8 mouse cellular contexts compared by ENCODE assay signal in the genomic region with DNA sequence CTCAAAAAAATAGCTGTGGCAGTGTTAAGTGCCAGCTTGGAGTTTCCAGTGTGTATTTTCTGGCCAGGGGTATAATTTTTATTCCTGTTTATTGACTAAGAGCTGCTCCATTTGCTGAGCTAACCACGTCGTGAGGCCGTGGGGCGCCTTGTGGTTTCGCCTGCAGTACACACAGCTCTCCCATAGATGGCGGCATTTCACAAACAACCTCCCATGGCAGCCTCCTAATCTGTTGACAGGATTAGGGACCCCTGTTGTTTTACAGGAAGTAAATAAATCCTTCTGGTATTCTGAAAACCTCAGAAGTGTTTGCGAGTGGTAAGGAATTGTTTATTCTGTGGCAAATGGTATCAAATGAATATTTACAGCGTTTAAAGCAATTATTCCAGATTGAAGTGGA.
DNase-seq lines count a peak whose midpoint lies in the region; ATAC-seq and TF ChIP-seq lines count a peak whose summit lies in the region.

No protein-coding gene starts in this region.

- intact Hi-C loops in left cerebral cortex, adult 2 months (cut with DNase I), result loop anchor here (2.0 to 5.0 kb wide), 3 partner anchors 258 to 1306 kb away; no protein-coding TSS in a partner anchor

- no peaks in the 10 kb centered on the region for H3K9me3 ChIP-seq in heart, embryonic 12.5 days (replicated peaks)
- no peaks in the 10 kb centered on the region for H3K9me3 ChIP-seq in forebrain, embryonic 10.5 days
- no peaks in the 10 kb centered on the region for H3K9me3 ChIP-seq in hindbrain, embryonic 16.5 days (ENCODE audit: control insufficient read depth, low read length)
- H3K9me3 ChIP-seq in midbrain, embryonic 11.5 days (ENCODE audit: control insufficient read depth, low read length), result no peaks in the 10 kb centered on the region
- no peaks in the 10 kb centered on the region for H3K9me3 ChIP-seq in stomach, postnatal 0 days (ENCODE audit: control insufficient read depth, low read length)

- WGBS in heart, embryonic 12.5 days, result 36% methylated on average over 8 of the region's 8 CpGs
- WGBS in forebrain, embryonic 10.5 days, result 27% methylated on average over 8 of the region's 8 CpGs
- 18% methylated on average over 8 of the region's 8 CpGs for WGBS in hindbrain, embryonic 16.5 days
- WGBS in midbrain, embryonic 11.5 days, result 29% methylated on average over 8 of the region's 8 CpGs
- 15% methylated on average over 8 of the region's 8 CpGs for WGBS in stomach, postnatal 0 days

- no peak for TF ChIP-seq POLR2A in brain, embryonic 14.5 days (IDR thresholded peaks at IDR 0.05; ENCODE audit: borderline replicate concordance, extremely low read depth, insufficient read depth, insufficient read length, poor library complexity, severe bottlenecking)

- H3K4me1 ChIP-seq in heart, embryonic 12.5 days (replicated peaks), result no peaks in the 10 kb centered on the region
- no peaks in the 10 kb centered on the region for H3K4me1 ChIP-seq in forebrain, embryonic 10.5 days
- no peaks in the 10 kb centered on the region for H3K4me1 ChIP-seq in hindbrain, embryonic 16.5 days (ENCODE audit: control insufficient read depth, insufficient read depth, low read depth, low read length)
- H3K4me1 ChIP-seq in midbrain, embryonic 11.5 days (ENCODE audit: control insufficient read depth, insufficient read depth, low read length), result no peaks in the 10 kb centered on the region
- no peaks in the 10 kb centered on the region for H3K4me1 ChIP-seq in stomach, postnatal 0 days (replicated peaks; ENCODE audit: control insufficient read depth, insufficient read depth)

- no peak overlapping the region for H3K4me2 ChIP-seq in heart, embryonic 12.5 days
- no peak overlapping the region for H3K4me2 ChIP-seq in hindbrain, embryonic 16.5 days (ENCODE audit: low read length)
- H3K4me2 ChIP-seq in midbrain, embryonic 11.5 days, result no peak overlapping the region
- H3K4me2 ChIP-seq in stomach, postnatal 0 days (replicated peaks; ENCODE audit: low read depth), result no peak overlapping the region

- peak; percentile 92 for TF ChIP-seq CTCF in brain, embryonic 14.5 days (IDR thresholded peaks at IDR 0.05; ENCODE audit: borderline replicate concordance, extremely low read depth, insufficient read depth, insufficient read length)
- TF ChIP-seq CTCF in left cerebral cortex, adult 2 months (IDR thresholded peaks at IDR 0.05), result peak; percentile 96
- TF ChIP-seq CTCF in stomach, postnatal 0 days (IDR thresholded peaks at IDR 0.05; ENCODE audit: low read depth), result peak; percentile 91

- no peak overlapping the region for H3K27ac ChIP-seq in heart, embryonic 12.5 days (ENCODE audit: poor library complexity, severe bottlenecking)
- H3K27ac ChIP-seq in forebrain, embryonic 10.5 days, result no peak overlapping the region
- no peak overlapping the region for H3K27ac ChIP-seq in hindbrain, embryonic 16.5 days (ENCODE audit: low read depth, low read length)
- H3K27ac ChIP-seq in left cerebral cortex, adult 2 months, result no peak overlapping the region
- H3K27ac ChIP-seq in midbrain, embryonic 11.5 days (ENCODE audit: low read depth, low read length), result no peak overlapping the region
- H3K27ac ChIP-seq in stomach, postnatal 0 days (replicated peaks), result no peak overlapping the region

- ATAC-seq in heart, embryonic 12.5 days (ENCODE audit: insufficient number of reproducible peaks, low FRiP score), result no peak
- peak; percentile 76 for ATAC-seq in hindbrain, embryonic 16.5 days
- ATAC-seq in midbrain, embryonic 11.5 days (ENCODE audit: low FRiP score), result peak; percentile 50; the same call in 1 of the 2 replicates
- 0 out of 2 replicates have a peak, but pooled peaks have one; percentile 57 for ATAC-seq in stomach, postnatal 0 days (ENCODE audit: low FRiP score, low TSS enrichment)

- H3K27me3 ChIP-seq in heart, embryonic 12.5 days (replicated peaks), result no peaks in the 10 kb centered on the region
- H3K27me3 ChIP-seq in forebrain, embryonic 10.5 days (ENCODE audit: poor library complexity, severe bottlenecking), result 0 out of 2 replicates have a peak, but pooled peaks cover 8% of the 10 kb centered on the region
- H3K27me3 ChIP-seq in hindbrain, embryonic 16.5 days (replicated peaks; ENCODE audit: control insufficient read depth, insufficient read depth, low read length), result no peaks in the 10 kb centered on the region
- no peaks in the 10 kb centered on the region; the same call in 1 of the 2 replicates for H3K27me3 ChIP-seq in midbrain, embryonic 11.5 days (ENCODE audit: control insufficient read depth, insufficient read depth, low read length)
- no peaks in the 10 kb centered on the region for H3K27me3 ChIP-seq in stomach, postnatal 0 days (ENCODE audit: control insufficient read depth, insufficient read depth, low read length)

- no peak overlapping the region for H3K9ac ChIP-seq in heart, embryonic 12.5 days
- no peak overlapping the region for H3K9ac ChIP-seq in hindbrain, embryonic 16.5 days (ENCODE audit: low read depth, low read length)
- H3K9ac ChIP-seq in midbrain, embryonic 11.5 days (ENCODE audit: low read length), result no peak overlapping the region
- H3K9ac ChIP-seq in stomach, postnatal 0 days (ENCODE audit: low read length), result no peak overlapping the region

- H3K36me3 ChIP-seq in heart, embryonic 12.5 days, result no peaks in the 10 kb centered on the region
- no peaks in the 10 kb centered on the region for H3K36me3 ChIP-seq in forebrain, embryonic 10.5 days (replicated peaks)
- no peaks in the 10 kb centered on the region for H3K36me3 ChIP-seq in hindbrain, embryonic 16.5 days (ENCODE audit: control insufficient read depth, insufficient read depth, low read length)
- H3K36me3 ChIP-seq in midbrain, embryonic 11.5 days (ENCODE audit: control insufficient read depth, insufficient read depth, low read length), result no peaks in the 10 kb centered on the region
- no peaks in the 10 kb centered on the region for H3K36me3 ChIP-seq in stomach, postnatal 0 days (ENCODE audit: control insufficient read depth, insufficient read depth, low read length)

- TF ChIP-seq EP300 in stomach, postnatal 0 days (optimal IDR thresholded peaks at IDR 0.05), result no peak

- no peak overlapping the region for H3K4me3 ChIP-seq in heart, embryonic 12.5 days
- no peak overlapping the region for H3K4me3 ChIP-seq in forebrain, embryonic 10.5 days
- H3K4me3 ChIP-seq in hindbrain, embryonic 16.5 days (ENCODE audit: low read length), result no peak overlapping the region
- H3K4me3 ChIP-seq in left cerebral cortex, adult 2 months, result 0 out of 2 replicates have a peak overlapping the region, but pooled peaks have one; percentile 0
- H3K4me3 ChIP-seq in midbrain, embryonic 11.5 days (ENCODE audit: low read depth, low read length), result no peak overlapping the region
- H3K4me3 ChIP-seq in stomach, postnatal 0 days (ENCODE audit: low read depth, low read length), result no peak overlapping the region

- DNase-seq in heart, adult 8-10 months (ENCODE audit: low spot score), result peak; percentile 39
- peak; percentile 84 for DNase-seq in brain, embryonic 14.5 days (ENCODE audit: low read depth)
- DNase-seq in forebrain, embryonic 10.5 days (ENCODE audit: extremely low spot score, low spot score), result peak; percentile 61
- DNase-seq in left cerebral cortex, adult 2 months (ENCODE audit: extremely low spot score in 1 of 2, low spot score in 2 of 2), result peak; percentile 63 to 73
- peak; percentile 94 for DNase-seq in midbrain, embryonic 11.5 days (ENCODE audit: low spot score, missing footprints)
- peak; percentile 63 for DNase-seq in stomach, postnatal 0 days (ENCODE audit: low spot score)

Comparison
In these comparisons a context has a peak if more than half of its experiments do, and no peak if none do; other contexts are left out.
1. DNase-seq: peak in every context shown above with its lines; median percentile 94 in midbrain, embryonic 11.5 days; 84 in brain, embryonic 14.5 days; 68 in left cerebral cortex, adult 2 months; 63 in stomach, postnatal 0 days; 61 in forebrain, embryonic 10.5 days; 39 in heart, adult 8-10 months.